Mouse (Mus musculus): ENCODE measurements around the gene Eef1a1. TPM values are rescaled to one million over a fixed set of nuclear protein-coding genes. Genes with fewer than 3 reads are reported as not detected.
"Not testable (repeated sequence)": the region's sequence is repeated elsewhere in the genome, so short reads cannot be mapped to it uniquely, and the experiment has no call there.

Eef1a1 gene
- polyA plus RNA-seq, 1 experiment from 2014 or later: 4,476 TPM

- Histone ChIP-seq H3K9ac (ENCODE audit: low read length) (peak overlapping the region; percentile 100), H3K9me3 (ENCODE audit: control insufficient read depth, low read length) (no peaks in the 10 kb centered on the region), H3K4me3 (ENCODE audit: low read length) (peak overlapping the region; percentile 83), H3K36me3 (ENCODE audit: control insufficient read depth, insufficient read depth, low read length) (peaks cover 21% of the 10 kb centered on the region), H3K4me1 (replicated peaks; ENCODE audit: control insufficient read depth, insufficient read depth, low read length) (peaks cover 10% of the 10 kb centered on the region), H3K27ac (ENCODE audit: low read length) (peak overlapping the region; percentile 98), H3K4me2 (ENCODE audit: low read depth, low read length) (peak overlapping the region; percentile 63), H3K27me3 (ENCODE audit: control insufficient read depth, insufficient read depth, low read depth, low read length) (no peaks in the 10 kb centered on the region)
- WGBS: under 1% methylated on average over 74 of the region's 77 CpGs
- peak; percentile 98 for ATAC-seq (ENCODE audit: low read depth)
Observed at GRCm38 (mm10) chr9:78481423-78482331, 7.3 kb downstream of the Eef1a1 start.

- Histone ChIP-seq H3K4me2 (ENCODE audit: low read depth, low read length) (peak overlapping the region; percentile 63), H3K36me3 (ENCODE audit: control insufficient read depth, insufficient read depth, low read length) (peaks cover 23% of the 10 kb centered on the region), H3K27ac (ENCODE audit: low read length) (peak overlapping the region; percentile 98), H3K9me3 (ENCODE audit: control insufficient read depth, low read length) (no peaks in the 10 kb centered on the region), H3K4me1 (replicated peaks; ENCODE audit: control insufficient read depth, insufficient read depth, low read length) (peaks cover 10% of the 10 kb centered on the region), H3K4me3 (ENCODE audit: low read length) (peak overlapping the region; percentile 83), H3K27me3 (ENCODE audit: control insufficient read depth, insufficient read depth, low read depth, low read length) (no peaks in the 10 kb centered on the region), H3K9ac (ENCODE audit: low read length) (peak overlapping the region; percentile 100)
- under 1% methylated on average over 46 of the region's 46 CpGs for WGBS
- peak; percentile 27 for ATAC-seq (ENCODE audit: low read depth)
Observed at GRCm38 (mm10) chr9:78480706-78481358, 8.1 kb downstream of the Eef1a1 start.

DNA sequence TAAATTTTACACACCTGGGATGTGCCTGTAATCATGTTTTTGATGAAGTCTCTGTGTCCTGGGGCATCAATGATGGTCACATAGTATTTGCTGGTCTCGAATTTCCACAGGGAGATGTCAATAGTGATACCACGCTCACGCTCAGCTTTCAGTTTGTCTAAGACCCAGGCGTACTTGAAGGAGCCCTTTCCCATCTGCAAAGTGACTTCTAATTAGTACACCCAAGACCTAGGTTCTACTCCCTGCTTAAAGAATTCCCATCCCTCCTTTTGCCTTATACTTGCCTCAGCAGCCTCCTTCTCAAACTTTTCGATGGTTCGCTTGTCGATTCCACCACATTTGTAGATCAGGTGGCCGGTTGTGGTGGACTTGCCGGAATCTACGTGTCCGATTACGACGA is 8.7 kb downstream of the Eef1a1 start:
- Histone ChIP-seq H3K4me2 (ENCODE audit: low read depth, low read length) (peak overlapping the region; percentile 63), H3K4me3 (ENCODE audit: low read length) (peak overlapping the region; percentile 83), H3K9ac (ENCODE audit: low read length) (peak overlapping the region; percentile 100), H3K36me3 (ENCODE audit: control insufficient read depth, insufficient read depth, low read length) (peaks cover 23% of the 10 kb centered on the region), H3K4me1 (replicated peaks; ENCODE audit: control insufficient read depth, insufficient read depth, low read length) (peaks cover 10% of the 10 kb centered on the region), H3K27ac (ENCODE audit: low read length) (peak overlapping the region; percentile 98)
- not testable (repeated sequence) for H3K27me3 ChIP-seq (ENCODE audit: control insufficient read depth, insufficient read depth, low read depth, low read length); ATAC-seq (ENCODE audit: low read depth); H3K9me3 ChIP-seq (ENCODE audit: control insufficient read depth, low read length)
- under 1% methylated on average over 13 of the region's 13 CpGs for WGBS

- not testable (repeated sequence) for ATAC-seq (ENCODE audit: low read depth); H3K27ac ChIP-seq (ENCODE audit: low read length); H3K9me3 ChIP-seq (ENCODE audit: control insufficient read depth, low read length); H3K27me3 ChIP-seq (ENCODE audit: control insufficient read depth, insufficient read depth, low read depth, low read length)
- H3K9ac ChIP-seq (ENCODE audit: low read length): peak overlapping the region; percentile 48; the same call in 1 of the 2 replicates
- H3K4me2 ChIP-seq (ENCODE audit: low read depth, low read length): peak overlapping the region; percentile 63
- 21% methylated on average over 8 of the region's 8 CpGs for WGBS
- peaks cover 23% of the 10 kb centered on the region for H3K36me3 ChIP-seq (ENCODE audit: control insufficient read depth, insufficient read depth, low read length)
- H3K4me3 ChIP-seq (ENCODE audit: low read length): peak overlapping the region; percentile 83
- peaks cover 10% of the 10 kb centered on the region for H3K4me1 ChIP-seq (replicated peaks; ENCODE audit: control insufficient read depth, insufficient read depth, low read length)
Observed at GRCm38 (mm10) chr9:78479308-78479707, 9.6 kb downstream of the Eef1a1 start.

DNA sequence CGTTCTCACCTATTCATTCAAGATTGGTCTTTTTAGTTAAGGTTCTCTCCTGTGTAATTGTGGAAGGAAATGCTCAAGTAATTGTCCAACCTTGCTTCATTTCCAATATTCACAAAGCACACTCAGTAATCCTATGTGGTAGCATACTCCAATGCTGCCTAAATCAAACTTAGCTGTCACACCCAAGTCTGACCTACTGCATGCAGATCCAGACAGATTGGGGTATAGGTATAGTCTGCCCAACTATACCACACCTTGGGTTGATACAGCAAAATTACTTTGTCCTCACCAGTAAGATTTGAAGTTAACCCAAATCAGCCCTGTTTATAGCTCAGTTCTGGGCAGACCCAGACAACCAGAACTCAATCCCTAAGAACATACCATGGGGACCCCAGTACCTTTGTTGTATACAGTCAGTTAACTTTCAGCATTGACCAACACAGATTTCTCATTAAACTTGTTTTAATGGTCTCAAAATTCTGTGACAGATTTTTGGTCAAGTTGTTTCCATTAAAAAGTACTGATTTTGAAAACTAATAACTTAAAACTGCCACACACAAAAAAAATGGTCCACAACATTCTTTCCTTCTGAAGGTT is 10.8 kb downstream of the Eef1a1 start:
- not testable (repeated sequence) for H3K9ac ChIP-seq (ENCODE audit: low read length); H3K4me3 ChIP-seq (ENCODE audit: low read length); H3K9me3 ChIP-seq (ENCODE audit: control insufficient read depth, low read length); H3K4me2 ChIP-seq (ENCODE audit: low read depth, low read length); ATAC-seq (ENCODE audit: low read depth); H3K27me3 ChIP-seq (ENCODE audit: control insufficient read depth, insufficient read depth, low read depth, low read length)
- Histone ChIP-seq H3K36me3 (ENCODE audit: control insufficient read depth, insufficient read depth, low read length) (peaks cover 26% of the 10 kb centered on the region), H3K4me1 (replicated peaks; ENCODE audit: control insufficient read depth, insufficient read depth, low read length) (peaks cover 10% of the 10 kb centered on the region), H3K27ac (ENCODE audit: low read length) (0 out of 2 replicates have a peak overlapping the region, but pooled peaks have one; percentile 6)
- WGBS: 54% methylated on average over 1 of the region's 1 CpGs

- Histone ChIP-seq H3K27me3 (ENCODE audit: control insufficient read depth, insufficient read depth, low read depth, low read length) (no peaks in the 10 kb centered on the region), H3K27ac (ENCODE audit: low read length) (no peak overlapping the region), H3K9me3 (ENCODE audit: control insufficient read depth, low read length) (no peaks in the 10 kb centered on the region), H3K9ac (ENCODE audit: low read length) (no peak overlapping the region), H3K4me1 (replicated peaks; ENCODE audit: control insufficient read depth, insufficient read depth, low read length) (peaks cover 6% of the 10 kb centered on the region), H3K36me3 (ENCODE audit: control insufficient read depth, insufficient read depth, low read length) (peaks cover 26% of the 10 kb centered on the region), H3K4me3 (ENCODE audit: low read length) (no peak overlapping the region), H3K4me2 (ENCODE audit: low read depth, low read length) (no peak overlapping the region)
- no peak for ATAC-seq (ENCODE audit: low read depth)
- WGBS: 8% methylated on average over 5 of the region's 5 CpGs
Observed at GRCm38 (mm10) chr9:78477021-78477551, 11.9 kb downstream of the Eef1a1 start.

DNA sequence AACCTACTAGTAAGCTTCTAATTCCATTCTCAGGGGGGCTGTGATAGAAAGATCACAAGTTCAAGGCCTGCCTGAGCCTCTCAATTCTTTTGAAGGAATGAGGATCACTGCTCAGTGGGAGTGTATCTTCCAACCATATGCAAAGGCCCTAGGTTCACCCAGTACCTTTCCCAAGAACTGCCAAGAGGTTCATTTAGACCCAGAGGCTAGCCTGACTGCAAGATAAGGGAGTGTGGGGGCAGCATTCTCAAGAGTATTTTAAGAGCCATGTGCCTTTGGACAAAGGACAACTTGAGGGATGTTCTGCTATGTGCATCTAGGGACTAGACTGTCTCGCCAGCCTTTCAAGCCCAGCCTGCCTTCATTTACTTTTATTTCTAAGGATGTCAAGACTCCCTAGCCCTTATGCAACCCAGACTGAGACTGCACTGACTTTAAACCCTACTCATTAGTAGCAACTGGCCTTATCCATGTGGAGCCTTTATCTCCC is 12.4 kb downstream of the Eef1a1 start:
- H3K27ac ChIP-seq (ENCODE audit: low read length): no peak overlapping the region
- peaks cover 6% of the 10 kb centered on the region for H3K4me1 ChIP-seq (replicated peaks; ENCODE audit: control insufficient read depth, insufficient read depth, low read length)
- no peak for ATAC-seq (ENCODE audit: low read depth)
- H3K4me2 ChIP-seq (ENCODE audit: low read depth, low read length): no peak overlapping the region
- no peaks in the 10 kb centered on the region for H3K9me3 ChIP-seq (ENCODE audit: control insufficient read depth, low read length)
- no peak overlapping the region for H3K4me3 ChIP-seq (ENCODE audit: low read length)
- WGBS: 7% methylated on average over 1 of the region's 1 CpGs
- no peaks in the 10 kb centered on the region for H3K27me3 ChIP-seq (ENCODE audit: control insufficient read depth, insufficient read depth, low read depth, low read length)
- H3K36me3 ChIP-seq (ENCODE audit: control insufficient read depth, insufficient read depth, low read length): peaks cover 26% of the 10 kb centered on the region
- H3K9ac ChIP-seq (ENCODE audit: low read length): no peak overlapping the region

- peaks cover 26% of the 10 kb centered on the region for H3K36me3 ChIP-seq (ENCODE audit: control insufficient read depth, insufficient read depth, low read length)
- H3K9ac ChIP-seq (ENCODE audit: low read length): no peak overlapping the region
- H3K9me3 ChIP-seq (ENCODE audit: control insufficient read depth, low read length): no peaks in the 10 kb centered on the region
- H3K4me2 ChIP-seq (ENCODE audit: low read depth, low read length): no peak overlapping the region
- H3K27me3 ChIP-seq (ENCODE audit: control insufficient read depth, insufficient read depth, low read depth, low read length): no peaks in the 10 kb centered on the region
- no peak overlapping the region for H3K27ac ChIP-seq (ENCODE audit: low read length)
- H3K4me3 ChIP-seq (ENCODE audit: low read length): no peak overlapping the region
- peaks cover 6% of the 10 kb centered on the region for H3K4me1 ChIP-seq (replicated peaks; ENCODE audit: control insufficient read depth, insufficient read depth, low read length)
- WGBS: 74% methylated on average over 4 of the region's 4 CpGs
- ATAC-seq (ENCODE audit: low read depth): no peak
Observed at GRCm38 (mm10) chr9:78475873-78476272, 13.1 kb downstream of the Eef1a1 start.

Measured in lung, embryonic 16.5 days (tissue).